Mouse (Mus musculus) hindbrain, embryonic 10.5 days (tissue): ENCODE results near the gene Camsap3. TPM values are rescaled to one million over a fixed set of nuclear protein-coding genes. Genes with fewer than 3 reads are reported as not detected.
A peak's percentile ranks its signal among the peaks of the same experiment; 100 is the strongest.

ENCODE experiments used
- DNase-seq: peaks from one replicate; pipeline ENCODE4 v3.0.0-alpha.2; 2017; ENCODE audit warnings: low spot score
- H3K27ac ChIP-seq: fragments of 300-500 bp; sonication (generic); 2 replicates; pipeline ENCODE4 v1.5.1; 2016; ENCODE audit warnings: mild to moderate bottlenecking, moderate library complexity
- H3K27me3 ChIP-seq: fragments of 300-500 bp; sonication (generic); 2 replicates; pipeline ENCODE4 v1.6.1; 2016; ENCODE audit warnings: mild to moderate bottlenecking; ENCODE audit not compliant: poor library complexity, insufficient read depth, severe bottlenecking
- H3K36me3 ChIP-seq: fragments of 300-500 bp; sonication (generic); 2 replicates; pipeline ENCODE4 v1.6.1; 2016; ENCODE audit warnings: mild to moderate bottlenecking, moderate library complexity
- H3K4me1 ChIP-seq: fragments of 300-500 bp; sonication (generic); replicated peaks from 2 replicates; pipeline ENCODE4 v1.6.1; 2016; ENCODE audit warnings: mild to moderate bottlenecking
- H3K4me3 ChIP-seq: fragments of 300-500 bp; sonication (generic); 2 replicates; pipeline ENCODE4 v1.5.1; 2016; ENCODE audit warnings: mild to moderate bottlenecking, moderate library complexity
- H3K9me3 ChIP-seq: fragments of 300-500 bp; sonication (generic); 2 replicates; pipeline ENCODE4 v1.6.1; 2016; ENCODE audit warnings: mild to moderate bottlenecking, moderate library complexity
- WGBS: fragments of 180-500 bp; shearing (Covaris S2); methylation state at CpG from one replicate; pipeline ENCODE4 v1.1.7; 2016; 5-methylcytosine and 5-hydroxymethylcytosine counted together
- polyA plus RNA-seq: library from polyadenylated mRNA; unstranded; fragments of >200 nt; fragmentation: Nextera tagmentation; extraction: Ambion mirVana; gene quantifications from 2 replicates; pipeline ENCODE4 v1.2.1, GENCODE M21; 2016

Camsap3 gene
- polyA plus RNA-seq, 1 experiment from 2014 or later, result 15.4 TPM

DNA sequence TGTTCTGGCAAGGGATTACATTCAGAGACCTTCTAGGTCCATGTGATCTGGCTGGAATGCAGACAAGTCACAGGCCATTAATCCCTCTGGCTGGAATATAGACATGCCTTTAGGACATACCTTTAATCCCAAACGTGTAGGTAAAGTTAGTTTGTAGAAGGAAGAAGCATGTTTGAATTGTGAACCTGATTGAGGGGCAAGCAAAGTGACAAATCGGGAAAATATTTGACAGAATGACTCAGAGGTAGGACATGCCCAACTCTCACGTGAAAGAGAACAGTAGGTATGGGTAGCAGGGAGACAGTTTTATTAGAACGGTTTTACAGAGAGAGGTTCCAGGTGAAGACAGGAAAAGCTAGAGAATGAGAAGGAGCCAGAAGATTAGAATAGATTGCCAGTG, 60.5 kb downstream of the Camsap3 start:
- H3K4me3 ChIP-seq, result no peak overlapping the region
- no peak for DNase-seq
- no peaks in the 10 kb centered on the region for H3K27me3 ChIP-seq
- H3K27ac ChIP-seq, result no peak overlapping the region
- no peaks in the 10 kb centered on the region for H3K36me3 ChIP-seq
- 0 out of 2 replicates have a peak, but pooled peaks cover 5% of the 10 kb centered on the region for H3K4me1 ChIP-seq
- no peaks in the 10 kb centered on the region for H3K9me3 ChIP-seq
- 83% methylated on average over 4 of the region's 4 CpGs for WGBS

DNA sequence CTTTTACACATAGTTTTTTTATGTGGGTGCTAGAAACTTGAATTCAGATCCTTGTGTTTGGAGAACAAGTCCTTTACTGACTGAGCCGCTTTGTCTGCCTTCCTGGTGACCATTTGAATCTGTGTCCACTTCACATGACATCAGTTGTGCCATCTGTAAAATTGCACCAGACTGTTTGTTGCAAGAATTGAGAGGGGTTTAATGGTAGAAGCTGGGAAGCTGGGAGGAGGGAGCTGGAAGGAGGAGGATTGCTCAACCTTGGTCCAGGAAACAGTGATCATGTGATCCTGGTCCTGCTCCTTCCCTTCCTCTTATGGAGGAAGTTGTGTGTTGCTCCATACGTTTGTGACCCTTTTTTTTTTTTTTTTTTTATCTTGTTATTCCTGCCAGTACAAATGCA, 61.2 kb downstream of the Camsap3 start:
- 0 out of 2 replicates have a peak, but pooled peaks cover 5% of the 10 kb centered on the region for H3K4me1 ChIP-seq
- H3K4me3 ChIP-seq, result no peak overlapping the region
- no peaks in the 10 kb centered on the region for H3K27me3 ChIP-seq
- no peaks in the 10 kb centered on the region for H3K9me3 ChIP-seq
- no peak for DNase-seq
- WGBS, result 67% methylated on average over 2 of the region's 2 CpGs
- H3K36me3 ChIP-seq, result no peaks in the 10 kb centered on the region
- no peak overlapping the region for H3K27ac ChIP-seq

DNA sequence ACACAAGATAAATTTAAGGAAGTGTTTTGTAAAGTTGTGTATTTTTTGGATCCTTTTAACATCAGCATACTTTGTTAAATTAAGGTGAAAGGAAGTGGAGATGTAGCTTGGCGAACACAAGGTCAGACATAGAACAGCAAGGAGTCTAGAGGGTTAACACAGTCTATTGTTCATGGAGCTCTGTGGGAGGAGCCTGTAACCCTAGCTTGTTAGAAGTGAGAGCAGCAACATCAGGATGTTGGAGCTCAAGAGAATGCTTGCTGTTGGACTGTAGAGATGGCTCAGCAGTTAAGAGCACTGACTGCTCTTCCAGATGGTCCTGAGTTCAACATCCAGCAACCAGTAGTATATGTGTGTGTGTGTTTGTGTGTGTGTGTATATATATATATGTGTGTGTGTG, 61.9 kb downstream of the Camsap3 start:
- 0 out of 2 replicates have a peak, but pooled peaks cover 5% of the 10 kb centered on the region for H3K4me1 ChIP-seq
- no peak overlapping the region for H3K27ac ChIP-seq
- no peak overlapping the region for H3K4me3 ChIP-seq
- WGBS, result 38% methylated on average over 1 of the region's 1 CpGs
- no peaks in the 10 kb centered on the region for H3K9me3 ChIP-seq
- no peaks in the 10 kb centered on the region for H3K36me3 ChIP-seq
- DNase-seq, result no peak
- H3K27me3 ChIP-seq, result no peaks in the 10 kb centered on the region

DNA sequence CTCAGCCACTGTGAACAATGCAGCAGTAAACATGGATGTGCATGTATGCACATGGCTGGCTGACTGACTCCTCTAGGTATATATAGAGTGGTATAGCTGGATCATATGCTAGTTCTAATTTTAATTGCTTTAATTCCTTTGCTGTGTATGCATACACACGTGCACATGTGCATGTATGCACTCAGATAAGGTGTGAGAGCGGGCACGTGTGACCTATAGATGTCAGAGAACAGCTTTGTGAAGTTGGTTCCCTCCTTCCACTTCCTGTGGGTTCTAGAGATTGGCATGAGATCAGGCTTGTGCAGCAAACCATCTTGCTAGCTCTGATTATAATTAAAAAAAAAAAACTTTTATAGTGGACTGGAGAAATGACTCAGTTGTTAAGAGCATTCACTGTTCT, 65.8 kb downstream of the Camsap3 start:
- DNase-seq, result no peak
- Histone ChIP-seq H3K4me3 (no peak overlapping the region), H3K4me1 (peaks cover 19% of the 10 kb centered on the region), H3K9me3 (no peaks in the 10 kb centered on the region), H3K27ac (no peak overlapping the region), H3K27me3 (no peaks in the 10 kb centered on the region), H3K36me3 (no peaks in the 10 kb centered on the region)
- 65% methylated on average over 3 of the region's 3 CpGs for WGBS

DNA sequence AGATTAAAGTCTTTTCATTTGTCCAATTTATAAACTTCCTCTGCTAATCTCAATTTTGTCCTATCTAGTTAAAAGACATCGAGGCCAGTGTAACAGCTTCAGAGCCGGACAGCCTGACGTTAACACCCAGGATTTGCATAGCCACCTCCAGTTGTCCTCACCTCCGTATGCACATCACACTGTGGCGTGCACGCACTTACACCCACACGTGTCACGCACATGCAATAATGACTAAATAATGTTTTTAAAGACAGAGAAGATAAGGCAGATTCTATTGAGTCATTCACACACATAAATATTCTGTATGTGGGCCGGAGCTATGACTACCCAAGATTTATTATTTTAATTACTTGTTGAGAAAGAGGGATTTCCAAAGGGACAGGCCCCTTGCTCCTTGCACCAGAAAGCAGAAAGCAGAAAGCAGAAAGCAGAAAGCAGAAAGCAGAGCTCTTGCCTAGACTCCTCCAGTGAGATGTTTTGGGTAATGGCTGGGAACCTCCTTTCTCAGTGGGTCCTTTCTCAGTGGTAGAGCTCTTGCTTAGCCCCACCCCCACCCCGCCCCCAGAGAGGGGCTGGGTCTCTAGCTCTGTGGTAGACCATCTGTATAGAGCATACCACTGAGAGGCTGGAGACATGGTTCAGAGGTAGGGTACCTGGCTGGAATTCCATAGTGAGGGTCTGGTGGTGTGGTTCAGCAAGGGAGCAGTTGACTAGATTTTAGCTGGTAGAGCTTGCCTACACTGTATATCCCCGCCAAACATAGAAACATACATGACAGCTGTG, 67.8 kb downstream of the Camsap3 start:
- WGBS, result 75% methylated on average over 11 of the region's 11 CpGs

DNA sequence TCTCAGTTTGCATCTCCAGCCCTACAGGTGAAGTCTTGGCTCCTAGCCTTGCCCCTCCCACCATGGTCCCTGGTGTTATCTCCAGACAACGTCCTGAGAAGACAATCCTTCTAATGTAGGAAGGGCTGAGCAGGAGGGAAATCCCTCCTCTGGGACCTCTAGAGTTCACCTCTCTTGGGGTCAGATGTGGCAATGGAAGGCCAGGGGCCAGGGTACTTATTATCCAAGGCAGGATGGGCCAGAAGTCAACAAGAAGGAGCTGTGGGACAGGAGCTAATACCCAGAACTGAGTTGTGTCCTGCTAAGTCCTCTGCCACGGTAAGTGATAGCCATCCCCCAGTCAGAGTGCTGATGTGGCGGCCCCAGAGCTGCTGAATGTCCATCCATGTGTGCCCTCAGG, 68.4 kb downstream of the Camsap3 start, which contains the start of gene Retn:
Gene Retn, plus strand, starts transcription at position 245 of the 400 bp plus-strand sequence.
- H3K4me3 ChIP-seq, result no peak within 1 kb of the TSS
- no peak for DNase-seq
- WGBS, result 67% methylated on average over 3 of the region's 3 CpGs
- H3K27me3 ChIP-seq, result no peaks in the 10 kb centered on the region
- H3K36me3 ChIP-seq, result no peaks in the 10 kb centered on the region
- H3K4me1 ChIP-seq, result peaks cover 14% of the 10 kb centered on the region
- no peaks in the 10 kb centered on the region for H3K9me3 ChIP-seq
- no peak within 1 kb of the TSS for H3K27ac ChIP-seq

More for the DNA sequence above, 67.8 kb downstream of the Camsap3 start:
- Histone ChIP-seq H3K36me3 (no peaks in the 10 kb centered on the region), H3K4me3 (no peak overlapping the region), H3K27ac (no peak overlapping the region), H3K9me3 (no peaks in the 10 kb centered on the region), H3K4me1 (peaks cover 14% of the 10 kb centered on the region), H3K27me3 (no peaks in the 10 kb centered on the region)
- no peak for DNase-seq

DNA sequence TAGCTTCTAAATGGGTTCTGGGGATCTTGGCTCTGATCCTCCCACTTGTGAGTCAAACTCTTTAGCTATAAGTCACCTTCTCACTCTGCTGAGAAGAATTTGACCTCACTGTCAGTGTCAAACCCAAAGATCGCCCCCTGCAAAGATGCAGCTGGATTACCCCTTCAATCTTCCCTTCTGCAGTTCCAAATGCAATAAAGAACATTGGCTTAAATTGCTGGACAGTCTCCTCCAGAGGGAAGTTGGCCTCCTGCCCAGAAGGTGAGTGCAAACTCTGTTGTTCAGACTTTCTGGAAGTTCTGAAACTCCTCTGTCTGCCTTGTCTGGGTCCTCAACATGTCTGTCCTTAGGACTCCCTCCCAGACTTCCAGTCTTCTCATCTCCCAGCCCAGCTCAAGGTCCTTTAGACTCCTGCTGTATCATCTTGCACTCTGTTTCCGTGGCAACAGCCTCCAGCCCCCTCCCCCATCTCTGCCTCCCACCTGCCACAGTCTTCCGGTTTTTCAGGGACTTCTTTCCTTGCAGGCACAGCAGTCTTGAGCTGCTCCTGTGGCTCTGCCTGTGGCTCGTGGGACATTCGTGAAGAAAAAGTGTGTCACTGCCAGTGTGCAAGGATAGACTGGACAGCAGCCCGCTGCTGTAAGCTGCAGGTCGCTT, 69.8 kb downstream of the Camsap3 start:
- Histone ChIP-seq H3K9me3 (no peaks in the 10 kb centered on the region), H3K4me1 (peaks cover 14% of the 10 kb centered on the region), H3K27ac (no peak overlapping the region), H3K4me3 (peak overlapping the region; percentile 29; the same call in 1 of the 2 replicates), H3K36me3 (no peaks in the 10 kb centered on the region), H3K27me3 (no peaks in the 10 kb centered on the region)
- WGBS, result 27% methylated on average over 7 of the region's 7 CpGs
- DNase-seq, result peak; percentile 51

Other genes starting within 250 kb of the Camsap3 start
- gene A430078G23Rik, start 233.9 kb upstream of the Camsap3 start, polyA plus RNA-seq, result not detected in 2 replicates
- 9.9 and 11.0 TPM in 2 replicates for gene Arhgef18, start 194.3 kb upstream of the Camsap3 start, polyA plus RNA-seq
- gene Pex11g, start 119.6 kb upstream of the Camsap3 start, polyA plus RNA-seq, result 4.4 TPM in 2 replicates
- not detected in 2 replicates for gene Tex45, start 116.4 kb upstream of the Camsap3 start, polyA plus RNA-seq
- 74.1 and 98.1 TPM in 2 replicates for gene Zfp358, start 94.2 kb upstream of the Camsap3 start, polyA plus RNA-seq
- 63.4 and 73.9 TPM in 2 replicates for gene Mcoln1, start 86.8 kb upstream of the Camsap3 start, polyA plus RNA-seq
- gene Pnpla6, start 71.9 kb upstream of the Camsap3 start, polyA plus RNA-seq, result 22.4 and 23.1 TPM in 2 replicates
- 6.1 and 8.3 TPM in 2 replicates for gene C330021F23Rik, start 19.3 kb upstream of the Camsap3 start, polyA plus RNA-seq
- gene Xab2, start 34.0 kb downstream of the Camsap3 start, polyA plus RNA-seq, result 71.6 and 74.6 TPM in 2 replicates
- gene Pet100, start 34.3 kb downstream of the Camsap3 start, polyA plus RNA-seq, result 97.8 and 115 TPM in 2 replicates
- 0.22 TPM in 1 of 2 replicates, not detected in the other for gene Pcp2, start 38.3 kb downstream of the Camsap3 start, polyA plus RNA-seq
- gene Stxbp2, start 43.7 kb downstream of the Camsap3 start, polyA plus RNA-seq, result 38.7 and 44.1 TPM in 2 replicates
- 0.37 and 0.55 TPM in 2 replicates for gene Retn, start 68.5 kb downstream of the Camsap3 start, polyA plus RNA-seq
- gene Mcemp1, start 78.5 kb downstream of the Camsap3 start, polyA plus RNA-seq, result 0.14 and 0.17 TPM in 2 replicates
- gene Fcor, start 85.1 kb downstream of the Camsap3 start, polyA plus RNA-seq, result 9.5 and 9.6 TPM in 2 replicates
- 44.7 and 45.3 TPM in 2 replicates for gene Trappc5, start 89.0 kb downstream of the Camsap3 start, polyA plus RNA-seq
- 0.22 and 0.31 TPM in 2 replicates for gene Fcer2a, start 106.9 kb downstream of the Camsap3 start, polyA plus RNA-seq
- not detected in 2 replicates for gene Clec4g, start 133.4 kb downstream of the Camsap3 start, polyA plus RNA-seq
- not detected in 2 replicates for gene Cd209a, start 161.7 kb downstream of the Camsap3 start, polyA plus RNA-seq